ENCODE assay signal across 17 mouse cellular contexts in genomic region chr6:117185381-117185780, GRCm38 (mm10). TPM values are rescaled to one million over a fixed set of nuclear protein-coding genes. Genes with fewer than 3 reads are reported as not detected.
"Had no signal": no experiment of that assay in that cellular context is flagged by ENCODE, and none has a peak within 500 bp of the region (broad histone marks: within the 10 kb centered on the region; RNA-seq: fewer than 3 reads in every experiment).

No protein-coding gene starts in this region.

- H3K9ac ChIP-seq: neural tube, embryonic 13.5 days; neural tube, embryonic 15.5 days; stomach, embryonic 15.5 days had no signal

- H3K4me1 ChIP-seq: neural tube, embryonic 13.5 days; neural tube, embryonic 15.5 days; stomach, embryonic 15.5 days had no signal

- H3K4me2 ChIP-seq: neural tube, embryonic 13.5 days; neural tube, embryonic 15.5 days; stomach, embryonic 15.5 days had no signal

- H3K36me3 ChIP-seq: neural tube, embryonic 13.5 days; neural tube, embryonic 15.5 days; stomach, embryonic 15.5 days had no signal

- DNase-seq: retina, postnatal 1 day; right cerebral cortex, adult 18-20 months; right cerebral cortex, postnatal 14 days; right cerebral cortex, postnatal 25 days; right cerebral cortex, postnatal 4 days; spleen, adult 18-20 months; thymus, adult 18-20 months; thymus, adult 2 months; thymus, postnatal 14 days; thymus, postnatal 25 days; thymus, postnatal 36 days; thymus, postnatal 4 days had no signal

- H3K9me3 ChIP-seq: neural tube, embryonic 13.5 days; neural tube, embryonic 15.5 days; stomach, embryonic 15.5 days had no signal

- H3K4me3 ChIP-seq: neural tube, embryonic 13.5 days; neural tube, embryonic 15.5 days; stomach, embryonic 15.5 days had no signal

- H3K27me3 ChIP-seq: stomach, embryonic 15.5 days had no signal

- H3K27ac ChIP-seq: neural tube, embryonic 13.5 days; neural tube, embryonic 15.5 days; stomach, embryonic 15.5 days; stomach, postnatal 0 days had no signal

RNA-seq across cellular contexts. Expression of gene Cxcl12, which starts 17.0 kb away (rescaled TPM):
- total RNA-seq: neutrophil, adult 5-6 weeks had no signal
